Mouse (Mus musculus) MEL (cell line): ENCODE data around the gene Slc23a2.

Source experiments
- CTCF ChIP-seq, 3 experiments: IDR thresholded peaks in 2 of 3; conservative IDR thresholded peaks in 1 of 3; 2 replicates each; pipeline ENCODE4 v1.5.1; 2011 to 2012; ENCODE audit warnings: low read length in 3 of 3, low read depth in 2 of 3, mild to moderate bottlenecking in 2 of 3, improper control_type of control experiment in 1 of 3, inconsistent platforms in 1 of 3, mixed read lengths in 1 of 3, moderate library complexity in 1 of 3; ENCODE audit not compliant: control insufficient read depth in 1 of 3, insufficient read depth in 1 of 3, poor library complexity in 1 of 3, severe bottlenecking in 1 of 3
- HCFC1 ChIP-seq: IDR thresholded peaks from 2 replicates; pipeline ENCODE4 v1.6.1; 2012; ENCODE audit warnings: low read depth, mild to moderate bottlenecking, inconsistent platforms, low read length, improper control_type of control experiment, moderate library complexity
- POLR2A ChIP-seq, 2 experiments: IDR thresholded peaks; 2 replicates each; pipeline ENCODE4 v1.6.1; 2011 to 2012; ENCODE audit warnings: low read length in 2 of 2, mild to moderate bottlenecking in 2 of 2, control low read depth in 1 of 2, improper control_type of control experiment in 1 of 2, low read depth in 1 of 2, moderate library complexity in 1 of 2; ENCODE audit not compliant: control insufficient read depth in 1 of 2, insufficient read depth in 1 of 2, poor library complexity in 1 of 2

- no peak for TF ChIP-seq POLR2A (IDR thresholded peaks at IDR 0.05; ENCODE audit: control insufficient read depth in 1 of 2, insufficient read depth in 1 of 2, low read depth in 1 of 2, low read length in 2 of 2, poor library complexity in 1 of 2)
- TF ChIP-seq CTCF (IDR thresholded peaks at IDR 0.05 in 2 of 3, conservative IDR thresholded peaks at IDR 0.05 in 1 of 3; ENCODE audit: control insufficient read depth in 1 of 3, insufficient read depth in 1 of 3, low read depth in 2 of 3, low read length in 3 of 3, poor library complexity in 1 of 3, severe bottlenecking in 1 of 3), result no peak
- TF ChIP-seq HCFC1, result no peak
Observed at GRCm38 (mm10) chr2:132044320-132045274, 100.3 kb downstream of the Slc23a2 start.
